Comparison of ENCODE assay signal across 27 mouse cellular contexts in genomic region chr3:98118252-98118651, GRCm38 (mm10). TPM values are rescaled to one million over a fixed set of nuclear protein-coding genes. Genes with fewer than 3 reads are reported as not detected.
"Had no signal": no experiment of that assay in that cellular context is flagged by ENCODE, and none has a peak within 500 bp of the region (broad histone marks: within the 10 kb centered on the region; RNA-seq: fewer than 3 reads in every experiment).

No protein-coding gene starts in this region.

- ATAC-seq: hindbrain, embryonic 16.5 days; hindbrain, postnatal 0 days; inflammation-experienced regulatory T-cells, adult 6 months; intestine, postnatal 0 days had no signal

- DNase-seq: heart, postnatal 10 days; heart, postnatal 36 days; heart, postnatal 4 days; kidney, adult 11 months; kidney, adult 18-20 months; kidney, adult 2 months; kidney, adult 8-10 months; kidney, adult 9 months; kidney, postnatal 10 days; kidney, postnatal 14 days; kidney, postnatal 25 days; kidney, postnatal 36 days; kidney, postnatal 4 days; layer of hippocampus, adult 9-11 months; layer of hippocampus, postnatal 36 days had no signal

RNA-seq across cellular contexts. Expression of gene Adam30, which starts 42.2 kb away (rescaled TPM):
- total RNA-seq: heart, postnatal 25 days; heart, postnatal 36 days; layer of hippocampus, adult 18-20 months; layer of hippocampus, adult 2 months; layer of hippocampus, postnatal 10 days; layer of hippocampus, postnatal 14 days; layer of hippocampus, postnatal 25 days; layer of hippocampus, postnatal 36 days; left cerebral cortex, adult 18-20 months; left cerebral cortex, adult 2 months had no signal
